Mouse (Mus musculus) E14TG2a.4 (cell line): Measurements from ENCODE around the gene Stxbp4.

Source experiments
- CTCF ChIP-seq: conservative IDR thresholded peaks from 2 replicates; pipeline ENCODE4 v1.5.1; 2014; ENCODE audit warnings: low read length
- NANOG ChIP-seq: IDR thresholded peaks from 2 replicates; pipeline ENCODE4 v1.6.1; 2014; ENCODE audit warnings: borderline replicate concordance, low read length, mixed read lengths

- TF ChIP-seq CTCF: no peak
- no peak for TF ChIP-seq NANOG
Measured at GRCm38 (mm10) chr11:90487686-90488085, 150.2 kb downstream of the Stxbp4 start.
